Mouse (Mus musculus) gastrocnemius, postnatal 4 days (tissue): Measurements from ENCODE around the gene Ulk4. TPM values are rescaled to one million over a fixed set of nuclear protein-coding genes. Genes with fewer than 3 reads are reported as not detected.
"Not testable (repeated sequence)": the region's sequence is repeated elsewhere in the genome, so short reads cannot be mapped to it uniquely, and the experiment has no call there.

Experiments used
- DNase-seq, 2 experiments: peaks; one replicate each; pipeline ENCODE4 v3.0.0; 2021 to 2022; ENCODE audit warnings: low spot score in 2 of 2, mixed read lengths in 2 of 2
- total RNA-seq, 2 experiments: library from RNA; stranded (reverse); gene quantifications; 2 replicates each; pipeline ENCODE4 v1.2.3; 2021

The Ulk4 gene
- total RNA-seq, 2 experiments from 2014 or later: 2.2 to 2.3 TPM

DNA sequence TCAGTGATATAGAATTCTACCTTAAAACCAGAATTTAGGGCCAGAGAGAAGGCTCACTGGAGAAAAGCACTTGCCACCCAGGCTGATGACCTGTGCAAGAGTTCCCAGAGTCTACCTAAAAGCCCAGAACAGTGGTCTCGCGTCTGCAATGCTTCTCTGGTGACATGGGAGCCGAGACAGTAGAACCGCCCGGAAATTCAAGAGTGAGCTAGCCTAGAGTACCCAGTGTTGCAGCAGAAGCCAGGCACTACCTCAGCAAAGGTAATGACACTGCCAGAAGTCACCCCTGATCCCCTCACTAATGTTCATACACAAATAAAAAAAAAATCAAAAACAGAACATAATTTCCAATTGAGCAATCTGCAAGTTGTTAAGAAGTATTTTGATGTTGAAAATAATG, 208.9 kb downstream of the Ulk4 start:
- no peak for DNase-seq

DNA sequence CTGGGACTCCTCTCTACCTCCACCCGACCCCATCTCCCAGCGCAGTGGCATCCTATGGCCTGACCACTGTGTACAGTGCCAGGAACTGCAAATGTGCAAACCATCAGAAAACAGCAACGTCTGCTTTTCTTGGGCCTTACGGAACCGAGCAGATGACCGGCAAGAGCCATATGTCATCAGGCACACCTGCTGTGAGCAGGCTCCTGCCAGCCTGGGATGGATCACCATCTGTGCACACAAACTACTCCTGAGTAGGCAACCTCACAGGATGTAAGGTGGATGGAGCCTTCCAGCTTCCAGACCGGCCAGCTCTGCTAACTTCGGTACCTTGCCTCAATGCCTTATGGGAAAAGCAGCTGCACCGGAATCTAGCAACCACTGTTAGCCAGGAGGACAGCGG, 210.0 kb downstream of the Ulk4 start:
- no peak for DNase-seq

- no peak for DNase-seq
These were observed 211.5 kb downstream of the Ulk4 start for GRCm38 (mm10) chr9:121065383-121065978.

DNA sequence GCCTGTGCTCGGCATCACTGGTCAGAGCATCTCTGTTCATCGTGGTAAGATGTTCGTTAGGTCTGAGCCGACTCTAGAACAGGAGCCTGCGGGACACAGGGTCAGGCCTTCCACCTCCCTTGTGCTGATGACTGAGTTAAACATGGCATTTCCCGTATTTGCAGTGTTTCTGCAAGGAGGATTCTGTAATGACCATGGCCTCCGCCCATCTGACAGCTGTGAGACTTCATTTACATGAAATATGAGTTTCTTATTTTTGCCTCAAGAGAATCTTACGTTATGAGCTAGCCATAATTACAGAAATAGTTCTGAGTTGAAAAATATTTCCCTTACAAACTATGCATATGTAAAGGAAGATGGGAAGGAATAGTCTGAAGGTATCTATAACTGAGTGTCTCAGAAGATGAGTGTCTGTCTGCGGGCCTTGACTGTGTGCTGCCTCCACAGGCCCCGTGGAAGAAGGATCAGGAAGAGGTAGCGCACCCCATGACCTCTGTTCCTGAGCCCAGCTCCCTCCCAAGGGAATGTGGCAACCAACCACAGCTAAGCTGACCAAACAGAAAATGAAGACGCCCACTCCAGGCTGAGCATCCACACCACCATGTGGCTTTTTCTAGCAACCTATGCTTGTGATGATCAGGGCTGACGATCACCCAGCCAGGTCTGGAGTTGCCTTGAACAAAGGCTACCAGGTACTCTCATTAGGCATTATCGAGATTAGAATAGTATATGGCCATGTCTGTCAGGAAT, 212.2 kb downstream of the Ulk4 start:
- DNase-seq: no peak

- DNase-seq: no peak
These were observed 214.3 kb downstream of the Ulk4 start for GRCm38 (mm10) chr9:121062671-121063070.

- no peak for DNase-seq
These were observed 215.0 kb downstream of the Ulk4 start for GRCm38 (mm10) chr9:121061820-121062623.

- DNase-seq: no peak
These were observed 216.7 kb downstream of the Ulk4 start for GRCm38 (mm10) chr9:121060331-121060730.

DNA sequence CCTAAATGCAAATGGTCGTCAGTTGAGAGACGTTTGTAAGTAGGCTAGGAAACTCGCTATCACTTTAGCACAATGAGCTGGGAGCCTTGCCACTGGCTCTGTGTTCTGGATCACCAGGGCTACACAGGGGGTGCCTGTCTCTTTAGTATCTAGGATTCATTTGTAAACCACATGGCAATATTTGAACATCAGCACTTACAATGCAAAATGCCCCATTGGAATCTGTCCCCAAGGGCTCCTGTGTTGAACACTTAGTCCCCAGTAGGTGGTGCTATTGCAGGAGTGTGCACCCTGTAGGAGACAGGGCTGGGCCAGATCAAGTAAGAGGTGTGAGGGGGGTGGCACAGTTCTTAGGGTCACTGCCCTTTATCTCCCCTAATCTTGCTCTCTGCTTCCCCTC, 217.7 kb downstream of the Ulk4 start:
- DNase-seq: no peak

GRCm38 (mm10) chr9:121058538-121058937, 218.5 kb downstream of the Ulk4 start:
- DNase-seq: no peak

- no peak for DNase-seq
These were observed 218.9 kb downstream of the Ulk4 start for GRCm38 (mm10) chr9:121058116-121058515.

DNA sequence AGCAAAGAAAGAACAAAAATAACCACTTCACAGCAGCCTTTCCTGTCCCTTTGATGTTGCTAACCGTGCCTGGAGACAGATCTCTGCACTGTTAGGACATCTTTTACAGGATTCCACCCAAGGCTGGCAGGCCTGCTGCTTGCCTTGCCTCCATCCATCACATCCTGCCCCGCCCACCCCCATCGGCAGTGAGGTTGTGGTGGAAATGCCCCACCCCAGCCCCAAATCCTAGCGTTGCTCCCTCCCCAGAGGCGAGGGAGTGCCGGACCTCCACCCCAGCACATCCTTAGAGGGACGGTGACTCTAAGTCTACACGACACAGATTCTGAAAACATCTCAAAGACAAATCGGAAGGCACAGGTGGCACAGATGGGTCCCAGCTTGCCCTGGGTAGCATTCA, 219.6 kb downstream of the Ulk4 start:
- DNase-seq: no peak

DNA sequence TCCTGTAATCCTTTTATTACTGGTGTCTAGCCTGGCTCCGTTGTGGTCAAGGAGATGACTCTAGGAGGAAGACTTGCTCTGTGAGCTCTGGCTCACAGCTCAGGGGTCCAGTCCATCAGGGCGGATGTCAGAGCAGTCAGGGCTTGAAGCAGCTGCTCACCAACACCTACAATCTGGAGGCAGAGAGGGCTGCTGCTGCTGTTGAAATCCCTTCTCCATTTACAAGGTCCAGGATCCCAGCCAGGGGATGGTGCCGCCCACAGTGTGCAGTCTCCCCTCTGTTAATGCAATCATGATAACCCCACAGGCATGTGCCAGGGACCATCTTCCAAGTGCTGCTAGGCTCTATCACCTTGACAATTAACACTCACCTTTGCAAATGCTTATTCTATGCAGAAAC, 220.5 kb downstream of the Ulk4 start:
- DNase-seq: no peak

GRCm38 (mm10) chr9:121056036-121056435, 221.0 kb downstream of the Ulk4 start:
- no peak for DNase-seq

- not testable (repeated sequence) for DNase-seq
These were observed 231.3 kb downstream of the Ulk4 start for GRCm38 (mm10) chr9:121045657-121046056.

GRCm38 (mm10) chr9:121044471-121045206, 232.4 kb downstream of the Ulk4 start:
- no peak for DNase-seq

DNA sequence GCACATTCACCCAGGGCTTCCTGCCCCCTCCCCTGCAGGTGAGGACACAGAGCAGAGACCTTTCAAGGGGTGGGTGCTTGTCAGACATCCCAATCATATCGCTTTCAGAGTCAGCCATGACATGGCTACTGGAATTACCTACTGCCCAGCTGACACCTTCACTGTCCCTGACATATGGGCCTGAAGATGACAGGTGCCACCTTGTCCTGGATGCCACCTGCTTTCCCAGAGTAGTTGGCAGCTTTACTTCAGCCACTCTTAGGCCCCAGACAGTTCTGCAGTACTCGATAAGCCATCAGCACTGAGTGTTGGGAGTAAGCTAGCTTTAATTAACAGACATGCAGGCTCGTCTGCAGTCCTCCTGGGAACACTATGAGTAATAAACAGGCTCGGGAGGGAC, 234.0 kb downstream of the Ulk4 start:
- no peak for DNase-seq

DNA sequence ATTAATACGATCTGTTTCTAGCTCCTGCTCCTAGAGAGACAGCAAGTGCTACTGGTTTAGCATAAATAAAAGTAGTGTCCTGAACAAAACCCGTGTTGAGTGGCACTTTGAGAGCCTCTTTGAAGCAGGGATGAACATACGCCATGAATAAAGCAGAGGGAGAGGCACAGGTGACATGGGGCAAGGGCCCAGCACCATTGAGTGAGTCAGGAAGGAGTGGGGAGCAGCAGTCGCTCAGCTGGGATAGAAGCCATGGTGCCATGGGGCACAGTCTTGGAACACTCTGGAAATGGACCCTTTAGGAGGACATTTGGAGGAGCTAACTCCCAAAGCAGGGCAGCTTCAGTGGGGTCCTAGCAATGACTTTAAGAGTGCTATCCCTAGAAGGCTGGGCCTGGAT, 238.6 kb downstream of the Ulk4 start:
- no peak for DNase-seq

GRCm38 (mm10) chr9:121037975-121038374, 239.0 kb downstream of the Ulk4 start:
- DNase-seq: no peak

GRCm38 (mm10) chr9:121035296-121035695, 241.7 kb downstream of the Ulk4 start:
- DNase-seq: no peak

GRCm38 (mm10) chr9:121033596-121033995, 243.4 kb downstream of the Ulk4 start:
- no peak for DNase-seq

DNA sequence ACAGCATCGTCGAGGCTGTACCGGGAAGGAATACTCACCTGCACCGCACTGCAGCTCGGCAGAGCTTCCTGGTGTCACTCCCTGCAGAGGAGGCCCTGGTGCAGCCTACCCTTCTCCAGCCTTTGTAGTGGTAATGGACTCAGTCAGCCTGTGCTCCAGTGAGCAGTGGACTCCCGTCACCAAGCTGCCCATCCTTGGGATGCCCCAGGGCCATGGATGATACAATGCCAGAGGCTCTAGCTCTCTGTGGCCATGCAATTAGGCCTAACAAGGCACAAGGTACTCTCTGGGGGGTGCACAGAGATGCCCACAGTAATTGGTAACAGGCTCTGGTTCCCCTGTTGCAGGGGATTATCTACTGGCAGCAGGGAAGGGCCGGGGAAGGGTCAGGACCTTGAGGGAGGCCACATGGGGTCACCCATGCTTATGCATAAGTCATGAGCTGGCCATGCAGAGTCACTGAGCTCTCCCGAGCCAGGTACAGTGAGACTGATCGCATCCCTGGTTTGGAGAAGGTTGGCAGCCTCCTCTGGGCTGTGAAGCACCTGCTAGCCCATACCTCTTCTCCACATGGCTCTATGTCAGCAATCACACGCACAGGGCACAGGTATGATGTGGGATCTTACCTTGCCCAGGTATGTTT, 244.6 kb downstream of the Ulk4 start:
- no peak for DNase-seq
